Mouse (Mus musculus) neural tube, embryonic 14.5 days (tissue): Measurements from ENCODE around the gene Sfxn3. TPM values are rescaled to one million over a fixed set of nuclear protein-coding genes. Genes with fewer than 3 reads are reported as not detected.

ENCODE experiments used
- ATAC-seq: fragments of 200-750 bp; cut with Nextera tagmentation; 2 replicates; pipeline ENCODE4 v1.8.0; 2017; ENCODE audit warnings: low read depth, mild to moderate bottlenecking, moderate TSS enrichment, moderate library complexity
- H3K27ac ChIP-seq: fragments of 300-500 bp; sonication (generic); 2 replicates; pipeline ENCODE4 v1.5.1; 2014; ENCODE audit warnings: low read depth, mild to moderate bottlenecking, control low read depth, low read length, moderate library complexity, mixed read lengths
- H3K27me3 ChIP-seq: fragments of 300-500 bp; sonication (generic); 2 replicates; pipeline ENCODE4 v1.6.1; 2014; ENCODE audit warnings: low read length; ENCODE audit not compliant: control insufficient read depth, insufficient read depth
- H3K36me3 ChIP-seq: fragments of 300-500 bp; sonication (generic); 2 replicates; pipeline ENCODE4 v1.6.1; 2014; ENCODE audit warnings: low read length, mixed read lengths; ENCODE audit not compliant: control insufficient read depth, insufficient read depth
- H3K4me1 ChIP-seq: fragments of 300-500 bp; sonication (generic); 2 replicates; pipeline ENCODE4 v1.6.1; 2014; ENCODE audit warnings: low read length; ENCODE audit not compliant: control insufficient read depth, insufficient read depth
- H3K4me2 ChIP-seq: fragments of 300-500 bp; sonication (generic); 2 replicates; pipeline ENCODE4 v1.6.1; 2014; ENCODE audit warnings: mild to moderate bottlenecking, low read depth, low read length, control low read depth
- H3K4me3 ChIP-seq: fragments of 300-500 bp; sonication (generic); 2 replicates; pipeline ENCODE4 v1.5.1; 2014; ENCODE audit warnings: low read depth, low read length, control low read depth, mixed read lengths
- H3K9ac ChIP-seq: fragments of 300-500 bp; sonication (generic); replicated peaks from 2 replicates; pipeline ENCODE4 v1.6.1; 2014; ENCODE audit warnings: low read depth, mild to moderate bottlenecking, control low read depth, low read length, mixed read lengths
- H3K9me3 ChIP-seq: fragments of 300-500 bp; sonication (generic); 2 replicates; pipeline ENCODE4 v1.6.1; 2016; ENCODE audit warnings: low read length; ENCODE audit not compliant: control insufficient read depth
- WGBS: fragments of 180-500 bp; shearing (Covaris S2); extraction: QIAGEN DNeasy Blood & Tissue Kit; methylation state at CpG from one replicate; pipeline ENCODE4 v1.1.7; 2014; 5-methylcytosine and 5-hydroxymethylcytosine counted together
- polyA plus RNA-seq: library from polyadenylated mRNA; unstranded; fragments of >200 nt; fragmentation: Nextera tagmentation; extraction: Ambion mirVana; gene quantifications from 2 replicates; pipeline ENCODE4 v1.2.1, GENCODE M21; 2014

The Sfxn3 gene
- polyA plus RNA-seq, 1 experiment from 2014 or later, result 79.6 TPM

DNA sequence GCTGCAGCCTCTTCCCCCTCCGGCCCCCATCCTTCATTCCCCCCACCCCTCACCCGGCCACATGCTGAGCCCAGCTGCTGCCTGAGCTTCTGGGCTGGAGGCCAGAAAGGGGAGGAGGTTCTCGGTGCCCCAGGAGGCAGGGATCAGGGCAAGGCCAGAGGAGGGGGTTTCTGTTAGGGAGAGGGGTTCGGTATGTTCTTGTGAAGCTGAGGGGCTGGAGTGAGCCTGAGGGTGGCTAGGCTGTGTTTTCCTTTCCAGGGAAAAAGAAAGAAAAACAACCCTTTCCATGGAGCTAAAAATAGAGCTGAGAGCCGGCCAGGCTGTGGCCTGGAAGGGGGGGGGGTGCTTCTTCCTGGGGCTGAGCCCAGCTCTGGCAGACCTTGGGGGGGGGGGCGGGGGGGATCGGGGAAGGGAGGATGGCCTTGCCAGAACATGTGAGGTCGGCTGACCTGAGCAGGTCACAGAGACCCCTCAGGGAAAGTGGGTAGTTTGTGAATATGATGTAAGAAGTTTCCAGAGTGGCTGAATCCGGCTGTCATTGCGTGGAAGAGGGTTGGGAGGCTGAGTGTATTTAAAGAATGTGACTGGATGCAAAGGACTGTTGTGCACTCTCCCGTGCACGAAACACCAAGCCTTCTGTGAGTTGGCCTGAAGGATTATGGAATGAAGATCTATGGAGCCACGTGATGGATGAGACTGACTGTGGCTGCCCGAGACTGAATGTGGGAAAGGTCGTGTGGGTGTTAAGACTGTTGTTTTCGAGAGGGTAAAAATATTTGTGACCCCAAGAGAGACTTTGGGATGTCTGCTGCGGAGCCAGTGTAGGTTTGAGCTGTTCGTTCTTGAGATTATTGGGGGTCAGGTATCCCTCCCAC lies 30.7 kb upstream of the Sfxn3 start:
- Histone ChIP-seq H3K9ac (peak overlapping the region; percentile 72), H3K4me1 (peaks cover 38% of the 10 kb centered on the region), H3K9me3 (no peaks in the 10 kb centered on the region), H3K27ac (peak overlapping the region; percentile 94), H3K36me3 (0 out of 2 replicates have a peak, but pooled peaks cover 3% of the 10 kb centered on the region), H3K27me3 (no peaks in the 10 kb centered on the region), H3K4me2 (peak overlapping the region; percentile 91), H3K4me3 (peak overlapping the region; percentile 62)
- ATAC-seq, result peak; percentile 25
- WGBS, result under 1% methylated on average over 16 of the region's 18 CpGs

DNA sequence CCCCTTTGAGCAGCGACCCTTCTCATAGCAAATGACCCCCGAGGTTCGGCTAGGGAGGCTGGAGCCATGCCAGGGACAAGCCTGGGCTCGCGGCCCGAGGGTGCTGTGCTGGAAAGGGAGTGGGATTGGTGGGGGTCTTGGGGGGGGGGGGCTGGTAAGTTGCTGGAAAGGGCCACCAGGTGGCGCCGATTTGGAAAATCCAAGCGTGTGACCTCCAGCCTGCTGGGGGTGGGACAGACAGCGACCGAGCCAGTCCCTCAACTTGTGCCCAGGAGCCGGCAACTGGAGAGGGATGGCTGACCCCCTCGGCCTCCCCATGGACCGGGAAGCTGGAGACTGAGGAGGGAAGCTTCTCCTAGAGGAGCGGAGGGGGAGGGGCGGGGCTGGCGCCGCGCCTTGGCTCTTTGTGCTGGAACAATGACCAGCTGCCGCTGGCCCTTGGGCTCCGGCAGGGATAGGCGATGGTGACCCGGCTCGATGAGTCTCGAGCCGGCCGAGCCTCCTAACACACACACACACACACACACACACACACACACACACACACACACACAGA lies 30.0 kb upstream of the Sfxn3 start:
- peaks cover 38% of the 10 kb centered on the region for H3K4me1 ChIP-seq

DNA sequence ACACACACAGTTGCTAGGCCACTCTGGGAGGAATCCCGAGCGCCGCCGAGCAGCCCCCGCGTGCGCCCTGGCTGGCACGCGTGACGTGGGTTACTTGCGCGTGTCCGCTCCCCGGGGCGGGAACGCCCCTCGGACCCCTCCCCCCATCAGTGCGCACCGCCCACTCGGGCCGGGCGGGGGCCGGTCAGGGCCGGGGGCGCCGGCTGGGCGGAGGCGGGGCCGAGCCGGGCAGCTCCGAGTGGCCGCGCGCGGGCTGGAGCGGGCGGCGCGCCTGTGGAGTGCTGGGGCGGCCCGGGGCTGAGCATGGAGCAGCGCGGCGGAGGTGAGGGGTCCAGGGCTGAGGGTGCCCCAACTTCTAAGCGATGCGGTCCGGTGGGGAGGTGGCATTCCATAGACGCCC lies 29.4 kb upstream of the Sfxn3 start:
- ATAC-seq, result peak; percentile 71
- H3K4me1 ChIP-seq, result peaks cover 38% of the 10 kb centered on the region
- H3K27me3 ChIP-seq, result no peaks in the 10 kb centered on the region
- peak overlapping the region; percentile 62 for H3K4me3 ChIP-seq
- WGBS, result under 1% methylated on average over 46 of the region's 48 CpGs
- peak overlapping the region; percentile 94 for H3K27ac ChIP-seq
- no peaks in the 10 kb centered on the region for H3K36me3 ChIP-seq
- H3K9me3 ChIP-seq, result no peaks in the 10 kb centered on the region
- H3K4me2 ChIP-seq, result peak overlapping the region; percentile 91
- peak overlapping the region; percentile 72 for H3K9ac ChIP-seq

More for the DNA sequence above, 30.0 kb upstream of the Sfxn3 start:
- no peaks in the 10 kb centered on the region for H3K36me3 ChIP-seq
- no peaks in the 10 kb centered on the region for H3K27me3 ChIP-seq
- H3K9me3 ChIP-seq, result no peaks in the 10 kb centered on the region
- peak overlapping the region; percentile 72 for H3K9ac ChIP-seq
- peak overlapping the region; percentile 62 for H3K4me3 ChIP-seq
- peak overlapping the region; percentile 91 for H3K4me2 ChIP-seq
- ATAC-seq, result peak; percentile 68
- peak overlapping the region; percentile 94 for H3K27ac ChIP-seq
- 0% methylated on average over 13 of the region's 27 CpGs for WGBS

DNA sequence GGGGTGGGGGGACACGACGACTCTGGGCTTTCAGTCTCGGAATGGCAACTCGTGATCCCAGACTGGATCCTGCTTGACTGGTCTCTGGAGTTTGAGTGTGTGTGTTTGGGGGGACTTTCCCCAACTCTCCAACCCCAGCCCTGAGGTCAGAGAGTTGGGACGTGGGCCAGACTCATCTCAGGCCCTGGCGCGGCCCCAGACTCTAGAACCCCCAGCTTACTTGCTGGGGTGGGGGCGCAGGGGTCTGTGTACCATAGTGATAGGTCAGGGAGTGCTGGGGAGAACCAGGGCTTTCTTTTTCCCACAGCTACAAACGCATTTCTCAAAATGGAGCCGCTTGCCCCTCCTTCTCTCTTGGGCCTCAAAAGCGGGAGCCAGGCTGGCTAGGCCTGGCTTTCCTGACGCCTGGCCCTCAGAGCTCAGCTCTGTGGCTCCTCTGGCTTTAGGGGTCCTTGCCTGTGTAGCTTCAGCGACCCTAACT lies 28.9 kb upstream of the Sfxn3 start:
- H3K4me2 ChIP-seq, result peak overlapping the region; percentile 91
- H3K27me3 ChIP-seq, result no peaks in the 10 kb centered on the region
- H3K9me3 ChIP-seq, result no peaks in the 10 kb centered on the region
- peak; percentile 3 for ATAC-seq
- under 1% methylated on average over 12 of the region's 13 CpGs for WGBS
- H3K4me1 ChIP-seq, result peaks cover 38% of the 10 kb centered on the region
- H3K9ac ChIP-seq, result peak overlapping the region; percentile 72
- peak overlapping the region; percentile 94 for H3K27ac ChIP-seq
- peak overlapping the region; percentile 62 for H3K4me3 ChIP-seq
- 0 out of 2 replicates have a peak, but pooled peaks cover under 1% of the 10 kb centered on the region for H3K36me3 ChIP-seq

DNA sequence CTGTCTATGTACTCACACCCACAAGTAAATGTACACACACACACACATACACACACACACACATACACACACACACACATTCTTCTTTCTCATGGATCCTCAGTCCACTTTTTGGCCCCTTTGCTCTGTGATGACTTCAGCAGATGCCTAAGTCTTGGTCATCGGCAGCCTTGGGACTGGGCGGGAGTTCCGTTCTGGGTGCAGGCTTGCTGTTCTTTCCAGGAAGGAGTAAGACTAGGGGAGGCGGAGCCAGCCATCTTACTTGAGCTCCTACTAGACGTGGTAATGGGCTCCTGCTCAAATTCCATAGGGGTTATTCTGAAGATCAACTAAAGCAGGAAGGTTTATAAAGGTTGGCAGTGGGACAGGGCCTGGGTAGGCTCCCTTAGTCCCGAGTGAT lies 27.0 kb upstream of the Sfxn3 start:
- no peaks in the 10 kb centered on the region for H3K9me3 ChIP-seq
- ATAC-seq, result no peak
- no peak overlapping the region; the same call in 1 of the 2 replicates for H3K4me2 ChIP-seq
- no peak overlapping the region for H3K4me3 ChIP-seq
- 70% methylated on average over 6 of the region's 6 CpGs for WGBS
- H3K27me3 ChIP-seq, result no peaks in the 10 kb centered on the region
- no peak overlapping the region for H3K27ac ChIP-seq
- H3K4me1 ChIP-seq, result peaks cover 33% of the 10 kb centered on the region
- H3K9ac ChIP-seq, result no peak overlapping the region
- peaks cover 13% of the 10 kb centered on the region for H3K36me3 ChIP-seq

DNA sequence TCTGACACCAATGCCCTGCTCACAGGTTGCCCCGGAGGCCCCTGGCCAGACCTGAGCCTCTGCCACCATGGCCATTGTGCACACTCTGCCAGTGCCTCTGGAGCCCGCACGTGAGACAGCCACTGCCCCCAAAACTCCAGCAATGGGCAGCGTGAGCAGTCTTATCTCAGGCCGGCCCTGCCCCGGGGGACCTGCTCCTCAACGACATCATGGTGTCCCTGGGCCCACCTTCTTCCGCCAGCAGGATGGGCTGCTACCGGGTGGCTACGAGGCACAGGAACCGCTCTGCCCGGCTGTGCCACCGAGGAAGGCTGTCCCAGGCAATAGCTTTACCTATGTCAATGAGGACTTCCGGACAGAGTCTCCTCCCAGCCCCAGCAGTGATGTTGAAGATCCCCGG lies 25.9 kb upstream of the Sfxn3 start:
- peaks cover 25% of the 10 kb centered on the region; the same call in 1 of the 2 replicates for H3K4me1 ChIP-seq
- H3K9me3 ChIP-seq, result no peaks in the 10 kb centered on the region
- H3K27me3 ChIP-seq, result no peaks in the 10 kb centered on the region
- peaks cover 23% of the 10 kb centered on the region for H3K36me3 ChIP-seq
- H3K27ac ChIP-seq, result no peak overlapping the region
- H3K4me3 ChIP-seq, result no peak overlapping the region
- WGBS, result 93% methylated on average over 15 of the region's 15 CpGs
- no peak overlapping the region for H3K9ac ChIP-seq
- no peak for ATAC-seq
- H3K4me2 ChIP-seq, result no peak overlapping the region

DNA sequence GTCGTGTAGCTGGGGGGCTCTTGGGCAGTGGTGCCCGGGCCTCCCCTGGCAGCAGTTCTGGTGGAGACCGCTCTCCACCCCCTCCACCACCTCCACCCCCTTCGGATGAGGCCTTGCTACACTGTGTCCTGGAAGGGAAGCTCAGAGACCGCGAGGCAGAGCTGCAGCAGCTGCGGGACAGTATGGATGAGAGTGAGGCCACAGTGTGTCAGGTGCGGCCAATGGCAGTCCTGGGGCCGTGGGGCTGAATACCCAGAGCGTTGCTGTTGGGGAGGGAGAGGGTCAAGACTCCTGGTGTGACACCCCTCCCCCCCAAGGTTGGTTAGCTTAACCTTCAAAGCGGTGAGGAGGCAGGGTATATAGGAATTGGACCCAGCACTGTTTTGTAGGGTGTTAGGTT lies 23.3 kb upstream of the Sfxn3 start:
- Histone ChIP-seq H3K4me1 (peaks cover 13% of the 10 kb centered on the region; the same call in 1 of the 2 replicates), H3K4me2 (no peak overlapping the region), H3K9ac (0 out of 2 replicates have a peak overlapping the region, but pooled peaks have one; percentile 21), H3K36me3 (peaks cover 35% of the 10 kb centered on the region), H3K9me3 (no peaks in the 10 kb centered on the region), H3K27me3 (no peaks in the 10 kb centered on the region), H3K4me3 (no peak overlapping the region), H3K27ac (no peak overlapping the region)
- 85% methylated on average over 11 of the region's 11 CpGs for WGBS
- no peak for ATAC-seq

DNA sequence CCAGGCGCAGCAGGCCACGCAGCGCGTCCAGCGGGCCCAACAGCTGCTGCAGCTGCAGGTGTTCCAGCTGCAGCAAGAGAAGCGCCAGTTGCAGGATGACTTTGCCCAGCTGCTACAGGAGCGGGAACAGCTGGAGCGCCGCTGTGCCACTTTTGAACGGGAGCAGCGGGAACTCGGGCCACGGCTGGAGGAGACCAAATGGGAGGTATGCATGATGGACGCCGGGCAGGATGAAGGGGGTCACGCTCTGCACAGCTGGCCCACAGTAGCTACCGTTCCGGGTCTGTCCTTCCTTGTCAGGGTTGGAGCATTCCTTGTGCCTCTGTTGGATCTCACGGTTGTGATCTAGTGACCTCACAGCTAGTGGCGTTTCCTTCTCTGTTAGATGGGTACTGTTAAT lies 22.5 kb upstream of the Sfxn3 start:
- 87% methylated on average over 20 of the region's 20 CpGs for WGBS
- no peak overlapping the region for H3K27ac ChIP-seq
- no peak overlapping the region for H3K9ac ChIP-seq
- no peak for ATAC-seq
- no peak overlapping the region for H3K4me3 ChIP-seq
- H3K27me3 ChIP-seq, result no peaks in the 10 kb centered on the region
- H3K4me1 ChIP-seq, result peaks cover 10% of the 10 kb centered on the region; the same call in 1 of the 2 replicates
- peaks cover 35% of the 10 kb centered on the region for H3K36me3 ChIP-seq
- H3K4me2 ChIP-seq, result no peak overlapping the region
- H3K9me3 ChIP-seq, result no peaks in the 10 kb centered on the region
